Mouse (Mus musculus): ENCODE measurements at regions not wholly inside any gene's neighbourhood (a gene's known extent, or its start where the extent isn't known, plus 50 kb on each side); places are given as distances from the start of the nearest gene placed in this dataset.

- H3K36me3 ChIP-seq (ENCODE audit: control insufficient read depth, insufficient read depth, low read length), result no peaks in the 10 kb centered on the region
- no peaks in the 10 kb centered on the region for H3K27me3 ChIP-seq (ENCODE audit: control insufficient read depth, insufficient read depth, low read depth, low read length)
- no peaks in the 10 kb centered on the region for H3K9me3 ChIP-seq (replicated peaks; ENCODE audit: control insufficient read depth, low read length, poor library complexity, severe bottlenecking)
- no peak overlapping the region for H3K4me3 ChIP-seq (ENCODE audit: low read depth, low read length)
- H3K9ac ChIP-seq (ENCODE audit: low read depth, low read length), result no peak overlapping the region
- no peak for ATAC-seq
- H3K4me1 ChIP-seq (ENCODE audit: control insufficient read depth, insufficient read depth, low read length), result no peaks in the 10 kb centered on the region
- 14% methylated on average over 1 of the region's 1 CpGs for WGBS
- H3K4me2 ChIP-seq (ENCODE audit: low read length), result no peak overlapping the region
- no peak overlapping the region for H3K27ac ChIP-seq (ENCODE audit: low read length)
These were observed 1052.6 kb upstream of the Adgrl4 start for GRCm38 (mm10) chr3:150384996-150385627.

GRCm38 (mm10) chr3:150401694-150402301, 1035.9 kb upstream of the Adgrl4 start:
- WGBS, result 91% methylated on average over 2 of the region's 2 CpGs
- H3K4me1 ChIP-seq (ENCODE audit: control insufficient read depth, insufficient read depth, low read length), result no peaks in the 10 kb centered on the region
- H3K27me3 ChIP-seq (ENCODE audit: control insufficient read depth, insufficient read depth, low read depth, low read length), result no peaks in the 10 kb centered on the region
- H3K4me3 ChIP-seq (ENCODE audit: low read depth, low read length), result no peak overlapping the region
- H3K9ac ChIP-seq (ENCODE audit: low read depth, low read length), result no peak overlapping the region
- no peaks in the 10 kb centered on the region for H3K9me3 ChIP-seq (replicated peaks; ENCODE audit: control insufficient read depth, low read length, poor library complexity, severe bottlenecking)
- H3K36me3 ChIP-seq (ENCODE audit: control insufficient read depth, insufficient read depth, low read length), result no peaks in the 10 kb centered on the region
- H3K27ac ChIP-seq (ENCODE audit: low read length), result no peak overlapping the region
- 0 out of 2 replicates have a peak, but pooled peaks have one; percentile 54 for ATAC-seq
- no peak overlapping the region for H3K4me2 ChIP-seq (ENCODE audit: low read length)

- no peaks in the 10 kb centered on the region for H3K9me3 ChIP-seq (replicated peaks; ENCODE audit: control insufficient read depth, low read length, poor library complexity, severe bottlenecking)
- 87% methylated on average over 6 of the region's 6 CpGs for WGBS
- H3K4me2 ChIP-seq (ENCODE audit: low read length), result no peak overlapping the region
- H3K4me3 ChIP-seq (ENCODE audit: low read depth, low read length), result no peak overlapping the region
- no peak for ATAC-seq
- no peaks in the 10 kb centered on the region for H3K4me1 ChIP-seq (ENCODE audit: control insufficient read depth, insufficient read depth, low read length)
- no peak overlapping the region for H3K9ac ChIP-seq (ENCODE audit: low read depth, low read length)
- no peak overlapping the region for H3K27ac ChIP-seq (ENCODE audit: low read length)
- no peaks in the 10 kb centered on the region for H3K27me3 ChIP-seq (ENCODE audit: control insufficient read depth, insufficient read depth, low read depth, low read length)
- no peaks in the 10 kb centered on the region for H3K36me3 ChIP-seq (ENCODE audit: control insufficient read depth, insufficient read depth, low read length)
These were observed 1031.6 kb upstream of the Adgrl4 start for GRCm38 (mm10) chr3:150406086-150406485.

GRCm38 (mm10) chr3:150415277-150415676, 1022.4 kb upstream of the Adgrl4 start:
- WGBS, result 88% methylated on average over 2 of the region's 2 CpGs
- H3K9ac ChIP-seq (ENCODE audit: low read depth, low read length), result no peak overlapping the region
- no peak for ATAC-seq
- no peaks in the 10 kb centered on the region for H3K9me3 ChIP-seq (replicated peaks; ENCODE audit: control insufficient read depth, low read length, poor library complexity, severe bottlenecking)
- no peaks in the 10 kb centered on the region for H3K4me1 ChIP-seq (ENCODE audit: control insufficient read depth, insufficient read depth, low read length)
- no peak overlapping the region for H3K4me3 ChIP-seq (ENCODE audit: low read depth, low read length)
- H3K36me3 ChIP-seq (ENCODE audit: control insufficient read depth, insufficient read depth, low read length), result no peaks in the 10 kb centered on the region
- H3K4me2 ChIP-seq (ENCODE audit: low read length), result no peak overlapping the region
- no peaks in the 10 kb centered on the region for H3K27me3 ChIP-seq (ENCODE audit: control insufficient read depth, insufficient read depth, low read depth, low read length)
- H3K27ac ChIP-seq (ENCODE audit: low read length), result no peak overlapping the region

- no peaks in the 10 kb centered on the region for H3K36me3 ChIP-seq (ENCODE audit: control insufficient read depth, insufficient read depth, low read length)
- H3K27me3 ChIP-seq (ENCODE audit: control insufficient read depth, insufficient read depth, low read depth, low read length), result no peaks in the 10 kb centered on the region
- WGBS, result 81% methylated on average over 3 of the region's 3 CpGs
- no peaks in the 10 kb centered on the region for H3K9me3 ChIP-seq (replicated peaks; ENCODE audit: control insufficient read depth, low read length, poor library complexity, severe bottlenecking)
- H3K9ac ChIP-seq (ENCODE audit: low read depth, low read length), result no peak overlapping the region
- H3K4me1 ChIP-seq (ENCODE audit: control insufficient read depth, insufficient read depth, low read length), result no peaks in the 10 kb centered on the region
- no peak overlapping the region for H3K27ac ChIP-seq (ENCODE audit: low read length)
- H3K4me3 ChIP-seq (ENCODE audit: low read depth, low read length), result no peak overlapping the region
- ATAC-seq, result no peak
- no peak overlapping the region for H3K4me2 ChIP-seq (ENCODE audit: low read length)
These were observed 1021.2 kb upstream of the Adgrl4 start for GRCm38 (mm10) chr3:150416447-150416846.

- 96% methylated on average over 5 of the region's 5 CpGs for WGBS
- no peaks in the 10 kb centered on the region for H3K36me3 ChIP-seq (ENCODE audit: control insufficient read depth, insufficient read depth, low read length)
- ATAC-seq, result no peak
These were observed 1009.7 kb upstream of the Adgrl4 start for GRCm38 (mm10) chr3:150427965-150428364.

GRCm38 (mm10) chr3:150431291-150431690, 1006.4 kb upstream of the Adgrl4 start:
- no peaks in the 10 kb centered on the region for H3K27me3 ChIP-seq (ENCODE audit: control insufficient read depth, insufficient read depth, low read depth, low read length)
- H3K27ac ChIP-seq (ENCODE audit: low read length), result no peak overlapping the region
- ATAC-seq, result no peak
- no peak overlapping the region for H3K4me3 ChIP-seq (ENCODE audit: low read depth, low read length)
- H3K36me3 ChIP-seq (ENCODE audit: control insufficient read depth, insufficient read depth, low read length), result no peaks in the 10 kb centered on the region
- H3K4me1 ChIP-seq (ENCODE audit: control insufficient read depth, insufficient read depth, low read length), result no peaks in the 10 kb centered on the region
- H3K4me2 ChIP-seq (ENCODE audit: low read length), result no peak overlapping the region
- WGBS, result 92% methylated on average over 6 of the region's 6 CpGs
- H3K9me3 ChIP-seq (replicated peaks; ENCODE audit: control insufficient read depth, low read length, poor library complexity, severe bottlenecking), result no peaks in the 10 kb centered on the region
- H3K9ac ChIP-seq (ENCODE audit: low read depth, low read length), result no peak overlapping the region

More at GRCm38 (mm10) chr3:150427965-150428364, 1009.7 kb upstream of the Adgrl4 start:
- Histone ChIP-seq H3K4me1 (ENCODE audit: control insufficient read depth, insufficient read depth, low read length) (no peaks in the 10 kb centered on the region), H3K9me3 (replicated peaks; ENCODE audit: control insufficient read depth, low read length, poor library complexity, severe bottlenecking) (no peaks in the 10 kb centered on the region), H3K4me2 (ENCODE audit: low read length) (no peak overlapping the region), H3K9ac (ENCODE audit: low read depth, low read length) (no peak overlapping the region), H3K4me3 (ENCODE audit: low read depth, low read length) (no peak overlapping the region), H3K27ac (ENCODE audit: low read length) (no peak overlapping the region), H3K27me3 (ENCODE audit: control insufficient read depth, insufficient read depth, low read depth, low read length) (no peaks in the 10 kb centered on the region)

- no peak overlapping the region for H3K27ac ChIP-seq (ENCODE audit: low read length)
- H3K9ac ChIP-seq (ENCODE audit: low read depth, low read length), result no peak overlapping the region
- 88% methylated on average over 1 of the region's 1 CpGs for WGBS
- no peaks in the 10 kb centered on the region for H3K36me3 ChIP-seq (ENCODE audit: control insufficient read depth, insufficient read depth, low read length)
- no peaks in the 10 kb centered on the region for H3K9me3 ChIP-seq (replicated peaks; ENCODE audit: control insufficient read depth, low read length, poor library complexity, severe bottlenecking)
- no peaks in the 10 kb centered on the region for H3K27me3 ChIP-seq (ENCODE audit: control insufficient read depth, insufficient read depth, low read depth, low read length)
- peak; percentile 70 for ATAC-seq
- no peaks in the 10 kb centered on the region for H3K4me1 ChIP-seq (ENCODE audit: control insufficient read depth, insufficient read depth, low read length)
- no peak overlapping the region for H3K4me3 ChIP-seq (ENCODE audit: low read depth, low read length)
- no peak overlapping the region for H3K4me2 ChIP-seq (ENCODE audit: low read length)
These were observed 1002.5 kb upstream of the Adgrl4 start for GRCm38 (mm10) chr3:150435199-150435598.

- no peak for ATAC-seq
- 82% methylated on average over 6 of the region's 6 CpGs for WGBS
These were observed 1001.7 kb upstream of the Adgrl4 start for GRCm38 (mm10) chr3:150435818-150436607.

More at GRCm38 (mm10) chr3:150435818-150436607, 1001.7 kb upstream of the Adgrl4 start:
- Histone ChIP-seq H3K9ac (ENCODE audit: low read depth, low read length) (no peak overlapping the region), H3K36me3 (ENCODE audit: control insufficient read depth, insufficient read depth, low read length) (no peaks in the 10 kb centered on the region), H3K27me3 (ENCODE audit: control insufficient read depth, insufficient read depth, low read depth, low read length) (no peaks in the 10 kb centered on the region), H3K4me3 (ENCODE audit: low read depth, low read length) (no peak overlapping the region), H3K9me3 (replicated peaks; ENCODE audit: control insufficient read depth, low read length, poor library complexity, severe bottlenecking) (no peaks in the 10 kb centered on the region), H3K27ac (ENCODE audit: low read length) (no peak overlapping the region), H3K4me2 (ENCODE audit: low read length) (no peak overlapping the region), H3K4me1 (ENCODE audit: control insufficient read depth, insufficient read depth, low read length) (no peaks in the 10 kb centered on the region)

Measured in midbrain, embryonic 16.5 days (tissue).